In the genomic region with DNA sequence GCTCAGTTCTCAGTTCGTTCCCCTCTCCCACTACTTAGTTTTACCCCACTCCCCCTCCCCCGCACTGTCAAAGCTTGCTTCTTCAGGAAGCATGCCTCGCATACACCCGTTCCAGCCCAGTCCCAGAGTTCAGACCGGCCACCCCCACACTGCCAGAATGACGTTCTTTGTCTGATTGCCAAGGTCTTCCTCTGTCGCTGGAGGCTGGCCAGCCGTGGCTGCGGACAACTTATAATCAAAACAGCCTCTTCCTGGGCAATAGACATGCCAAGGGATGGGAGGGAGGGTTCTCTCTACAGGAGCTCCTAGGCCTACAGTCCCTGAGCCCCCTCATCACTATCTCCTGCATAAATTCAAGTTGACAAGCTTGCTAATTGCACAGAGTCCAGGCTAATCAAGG, we compare ENCODE assay signal across 9 mouse cellular contexts. TPM values are rescaled to one million over a fixed set of nuclear protein-coding genes. Genes with fewer than 3 reads are reported as not detected.
A peak's percentile ranks its signal among the peaks of the same experiment; 100 is the strongest.
DNase-seq lines count a peak whose midpoint lies in the region; ATAC-seq lines count a peak whose summit lies in the region.
"Had no signal": no experiment of that assay in that cellular context is flagged by ENCODE, and none has a peak within 500 bp of the region (broad histone marks: within the 10 kb centered on the region; RNA-seq: fewer than 3 reads in every experiment).

No protein-coding gene starts in this region.

- no peak for DNase-seq in cerebellum, adult 9-10 months
- peak; percentile 71 to 80 for DNase-seq in cerebellum, postnatal 10 days
- DNase-seq in kidney, postnatal 10 days = peak; percentile 77
- DNase-seq in layer of hippocampus, postnatal 14 days (ENCODE audit: low spot score in 2 of 2) = no peak
- no peak for DNase-seq in right cerebral cortex, adult 2 months (ENCODE audit: low spot score in 2 of 2)

- ATAC-seq in cerebellum, adult (ENCODE audit: insufficient number of reproducible peaks, low FRiP score, low TSS enrichment) = 0 out of 2 replicates have a peak, but pooled peaks have one; percentile 18
- ATAC-seq in heart, embryonic 16.5 days (replicated peaks; ENCODE audit: extremely low read depth, insufficient read depth, low FRiP score) = peak; percentile 70; the same call in 1 of the 2 replicates
- 0 out of 2 replicates have a peak, but pooled peaks have one; percentile 19 for ATAC-seq in midbrain, embryonic 16.5 days

- no peaks in the 10 kb centered on the region for H3K9me3 ChIP-seq in heart, embryonic 16.5 days (replicated peaks; ENCODE audit: control insufficient read depth, low read length)
- no peaks in the 10 kb centered on the region for H3K9me3 ChIP-seq in midbrain, embryonic 16.5 days (replicated peaks; ENCODE audit: control insufficient read depth, low read length, poor library complexity, severe bottlenecking)

- H3K27ac ChIP-seq in heart, embryonic 16.5 days (ENCODE audit: low read length) = no peak overlapping the region
- H3K27ac ChIP-seq in midbrain, embryonic 16.5 days (ENCODE audit: low read length) = 0 out of 2 replicates have a peak overlapping the region, but pooled peaks have one; percentile 26
- H3K27ac ChIP-seq: macrophage had no signal

- H3K36me3 ChIP-seq in heart, embryonic 16.5 days (ENCODE audit: control insufficient read depth, insufficient read depth) = no peaks in the 10 kb centered on the region
- H3K36me3 ChIP-seq in midbrain, embryonic 16.5 days (ENCODE audit: control insufficient read depth, insufficient read depth, low read length) = no peaks in the 10 kb centered on the region

- H3K27me3 ChIP-seq in heart, embryonic 16.5 days (ENCODE audit: control insufficient read depth, insufficient read depth, low read length) = peaks cover 2% of the 10 kb centered on the region
- H3K27me3 ChIP-seq in midbrain, embryonic 16.5 days (ENCODE audit: control insufficient read depth, insufficient read depth, low read depth, low read length) = no peaks in the 10 kb centered on the region

- 12% methylated on average over 9 of the region's 9 CpGs for WGBS in heart, embryonic 16.5 days
- 21% methylated on average over 9 of the region's 9 CpGs for WGBS in midbrain, embryonic 16.5 days

- peaks cover 30% of the 10 kb centered on the region for H3K4me1 ChIP-seq in heart, embryonic 16.5 days (ENCODE audit: control insufficient read depth, insufficient read depth, low read length)
- H3K4me1 ChIP-seq in midbrain, embryonic 16.5 days (ENCODE audit: control insufficient read depth, insufficient read depth, low read length) = peaks cover 48% of the 10 kb centered on the region

- no peak overlapping the region for H3K4me3 ChIP-seq in heart, embryonic 16.5 days (ENCODE audit: low read length)
- no peak overlapping the region for H3K4me3 ChIP-seq in midbrain, embryonic 16.5 days (ENCODE audit: low read depth, low read length)

- no peak overlapping the region for H3K9ac ChIP-seq in heart, embryonic 16.5 days (ENCODE audit: low read length)
- H3K9ac ChIP-seq in midbrain, embryonic 16.5 days (ENCODE audit: low read depth, low read length) = no peak overlapping the region

- H3K4me2 ChIP-seq in heart, embryonic 16.5 days (ENCODE audit: low read depth, low read length) = peak overlapping the region; percentile 37; the same call in 1 of the 2 replicates
- H3K4me2 ChIP-seq in midbrain, embryonic 16.5 days (ENCODE audit: low read length) = no peak overlapping the region

RNA-seq across cellular contexts. Expression of a gene that starts 45.8 kb away (rescaled TPM):
- polyA plus RNA-seq in heart, embryonic 16.5 days (2015; fragmentation: Nextera tagmentation; extraction: Ambion mirVana) = 18.2 and 19.8 TPM in 2 replicates
- polyA plus RNA-seq in midbrain, embryonic 16.5 days (2015; fragmentation: Nextera tagmentation; extraction: Ambion mirVana) = 162 and 172 TPM in 2 replicates
- 100 to 1,000 TPM; 205 to 211 TPM for total RNA-seq in layer of hippocampus, postnatal 14 days (2021)

RNA-seq across cellular contexts. Expression of a gene that starts 57.2 kb away (rescaled TPM):
- polyA plus RNA-seq in heart, embryonic 16.5 days (2015; fragmentation: Nextera tagmentation; extraction: Ambion mirVana) = 2.0 and 2.2 TPM in 2 replicates
- polyA plus RNA-seq in midbrain, embryonic 16.5 days (2015; fragmentation: Nextera tagmentation; extraction: Ambion mirVana) = 284 and 306 TPM in 2 replicates
- 100 to 1,000 TPM; 114 to 115 TPM for total RNA-seq in layer of hippocampus, postnatal 14 days (2021)
- polyA plus RNA-seq: macrophage had no signal

Comparison
In these comparisons a context has a peak if more than half of its experiments do, and no peak if none do; other contexts are left out.
1. DNase-seq: peak in cerebellum, postnatal 10 days (2 of 2) and kidney, postnatal 10 days (single experiment); none in cerebellum, adult 9-10 months (single experiment), layer of hippocampus, postnatal 14 days (0 of 2) and right cerebral cortex, adult 2 months (0 of 2).
2. ATAC-seq: peak in every context shown above with its lines; median percentile 70 in heart, embryonic 16.5 days; 19 in midbrain, embryonic 16.5 days; 18 in cerebellum, adult.
3. RNA of a gene that starts 57.2 kb away (polyA plus RNA-seq): 284 to 306 TPM in midbrain, embryonic 16.5 days; 2.0 to 2.2 TPM in heart, embryonic 16.5 days; every median in the first group is over 10 times any median in the second.